Mouse (Mus musculus): Measurements from ENCODE around the gene Gm5751.
A peak's percentile ranks its signal among the peaks of the same experiment; 100 is the strongest.
"Not testable (repeated sequence)": the region's sequence is repeated elsewhere in the genome, so short reads cannot be mapped to it uniquely, and the experiment has no call there.

The Gm5751 gene

GRCm38 (mm10) chrX:8873953-8874352 is at the start of gene Gm5751:
Gene Gm5751 (plus strand): TSS chrX:8874253.
- DNase-seq (ENCODE audit: extremely low spot score, low spot score) = not testable (repeated sequence)

- DNase-seq (ENCODE audit: extremely low spot score, low spot score) = peak; percentile 12
Measured at GRCm38 (mm10) chrX:8832043-8832442, 42.0 kb upstream of the Gm5751 start.

GRCm38 (mm10) chrX:8843694-8844093 is 30.4 kb upstream of the Gm5751 start, which contains the start of gene Gm6592:
Gene Gm6592 (plus strand): TSS chrX:8843994.
- DNase-seq (ENCODE audit: extremely low spot score, low spot score) = no peak

GRCm38 (mm10) chrX:8852486-8852885 is 21.6 kb upstream of the Gm5751 start:
- DNase-seq (ENCODE audit: extremely low spot score, low spot score) = no peak

- peak; percentile 48 for DNase-seq (ENCODE audit: extremely low spot score, low spot score)
Measured at GRCm38 (mm10) chrX:8864331-8864730, 9.7 kb upstream of the Gm5751 start.

- no peak for DNase-seq (ENCODE audit: extremely low spot score, low spot score)
Measured at GRCm38 (mm10) chrX:8884336-8884735, 10.3 kb downstream of the Gm5751 start.

GRCm38 (mm10) chrX:8891975-8892342 is 17.9 kb downstream of the Gm5751 start:
- no peak for DNase-seq (ENCODE audit: extremely low spot score, low spot score)

GRCm38 (mm10) chrX:8892343-8893155 is 18.5 kb downstream of the Gm5751 start, which contains the start of gene B630019K06Rik:
Gene B630019K06Rik (plus strand): TSS chrX:8892382.
- DNase-seq (ENCODE audit: extremely low spot score, low spot score) = peak; percentile 49

- no peak for DNase-seq (ENCODE audit: extremely low spot score, low spot score)
Measured at GRCm38 (mm10) chrX:8893182-8893651, 19.2 kb downstream of the Gm5751 start.

GRCm38 (mm10) chrX:8900823-8901222 is 26.8 kb downstream of the Gm5751 start:
- no peak for DNase-seq (ENCODE audit: extremely low spot score, low spot score)

GRCm38 (mm10) chrX:8901906-8902472 is 27.9 kb downstream of the Gm5751 start:
- no peak for DNase-seq (ENCODE audit: extremely low spot score, low spot score)

GRCm38 (mm10) chrX:8921080-8921479 is 47.0 kb downstream of the Gm5751 start:
- DNase-seq (ENCODE audit: extremely low spot score, low spot score) = no peak

GRCm38 (mm10) chrX:8921813-8922607 is 48.0 kb downstream of the Gm5751 start:
- DNase-seq (ENCODE audit: extremely low spot score, low spot score) = no peak

GRCm38 (mm10) chrX:8927308-8927707 is 53.3 kb downstream of the Gm5751 start:
- DNase-seq (ENCODE audit: extremely low spot score, low spot score) = no peak
